8 mouse cellular contexts compared by ENCODE assay signal in genomic region chr9:37401802-37402201, GRCm38 (mm10). TPM values are rescaled to one million over a fixed set of nuclear protein-coding genes. Genes with fewer than 3 reads are reported as not detected.
DNase-seq lines count a peak whose midpoint lies in the region; ATAC-seq lines count a peak whose summit lies in the region.

Robo4 (plus strand) TSS chr9:37401897.

- no peaks in the 10 kb centered on the region for H3K9me3 ChIP-seq in heart, embryonic 15.5 days (replicated peaks)
- no peaks in the 10 kb centered on the region for H3K9me3 ChIP-seq in stomach, embryonic 14.5 days (ENCODE audit: control insufficient read depth, low read depth, low read length)
- H3K9me3 ChIP-seq in forebrain, embryonic 13.5 days (replicated peaks): no peaks in the 10 kb centered on the region

- no peak for DNase-seq in urinary bladder, adult 2 months (ENCODE audit: low spot score)
- DNase-seq in urinary bladder, adult 18-20 months (ENCODE audit: low spot score in 2 of 2): no peak
- peak; percentile 67 to 78 for DNase-seq in kidney, postnatal 36 days
- no peak for DNase-seq in thymus, postnatal 36 days
- DNase-seq in left cerebral cortex, adult 8-10 months (ENCODE audit: low spot score in 2 of 2): no peak

- ATAC-seq in heart, embryonic 15.5 days (replicated peaks; ENCODE audit: insufficient number of reproducible peaks, insufficient read depth, low FRiP score, low read depth): peak; percentile 53; the same call in 1 of the 2 replicates
- no peak for ATAC-seq in stomach, embryonic 14.5 days (ENCODE audit: insufficient number of reproducible peaks, insufficient read depth, low FRiP score, low read depth)
- no peak for ATAC-seq in forebrain, embryonic 13.5 days

- WGBS in heart, embryonic 15.5 days: 20% methylated on average over 7 of the region's 7 CpGs
- 19% methylated on average over 7 of the region's 7 CpGs for WGBS in stomach, embryonic 14.5 days
- 22% methylated on average over 7 of the region's 7 CpGs for WGBS in forebrain, embryonic 13.5 days

- H3K4me2 ChIP-seq in heart, embryonic 15.5 days: peak within 1 kb of the TSS; percentile 42
- no peak within 1 kb of the TSS for H3K4me2 ChIP-seq in stomach, embryonic 14.5 days (replicated peaks; ENCODE audit: low read depth, low read length)
- H3K4me2 ChIP-seq in forebrain, embryonic 13.5 days: no peak within 1 kb of the TSS

- no peaks in the 10 kb centered on the region for H3K4me1 ChIP-seq in heart, embryonic 15.5 days (replicated peaks)
- H3K4me1 ChIP-seq in stomach, embryonic 14.5 days (ENCODE audit: control insufficient read depth, insufficient read depth, low read length): no peaks in the 10 kb centered on the region
- no peaks in the 10 kb centered on the region for H3K4me1 ChIP-seq in forebrain, embryonic 13.5 days

- H3K9ac ChIP-seq in heart, embryonic 15.5 days: peak within 1 kb of the TSS; percentile 41; the same call in 1 of the 2 replicates
- H3K9ac ChIP-seq in stomach, embryonic 14.5 days (replicated peaks; ENCODE audit: low read depth, low read length): no peak within 1 kb of the TSS
- no peak within 1 kb of the TSS for H3K9ac ChIP-seq in forebrain, embryonic 13.5 days

- H3K27me3 ChIP-seq in heart, embryonic 15.5 days: no peaks in the 10 kb centered on the region
- no peaks in the 10 kb centered on the region for H3K27me3 ChIP-seq in stomach, embryonic 14.5 days (ENCODE audit: control insufficient read depth, insufficient read depth, low read length)
- no peaks in the 10 kb centered on the region for H3K27me3 ChIP-seq in forebrain, embryonic 13.5 days

- H3K36me3 ChIP-seq in heart, embryonic 15.5 days: no peaks in the 10 kb centered on the region
- no peaks in the 10 kb centered on the region for H3K36me3 ChIP-seq in stomach, embryonic 14.5 days (ENCODE audit: control insufficient read depth, insufficient read depth, low read length)
- H3K36me3 ChIP-seq in forebrain, embryonic 13.5 days (ENCODE audit: poor library complexity, severe bottlenecking): no peaks in the 10 kb centered on the region

- H3K4me3 ChIP-seq in heart, embryonic 15.5 days: peak within 1 kb of the TSS; percentile 35
- H3K4me3 ChIP-seq in stomach, embryonic 14.5 days (ENCODE audit: low read depth, low read length): peak within 1 kb of the TSS; percentile 5; the same call in 1 of the 2 replicates
- no peak within 1 kb of the TSS for H3K4me3 ChIP-seq in forebrain, embryonic 13.5 days

- peak within 1 kb of the TSS; percentile 78 for H3K27ac ChIP-seq in heart, embryonic 15.5 days
- no peak within 1 kb of the TSS for H3K27ac ChIP-seq in stomach, embryonic 14.5 days (ENCODE audit: low read length)
- H3K27ac ChIP-seq in forebrain, embryonic 13.5 days: no peak within 1 kb of the TSS

RNA-seq across cellular contexts. Expression of gene Robo4, which starts in this region (rescaled TPM):
- 10.5 and 12.4 TPM in 2 replicates for polyA plus RNA-seq in urinary bladder, adult 2 months (2012; rRNA removed)
- polyA plus RNA-seq in heart, embryonic 15.5 days (2015; fragmentation: Nextera tagmentation; extraction: Ambion mirVana): 9.2 and 10.8 TPM in 2 replicates
- polyA plus RNA-seq in stomach, embryonic 14.5 days (2014; fragmentation: Nextera tagmentation; extraction: Ambion mirVana): 8.9 and 12.0 TPM in 2 replicates
- total RNA-seq in left cerebral cortex, adult 8-10 months (2022): 1 to 10 TPM; 6.4 to 8.2 (median 6.6) TPM
- polyA plus RNA-seq in forebrain, embryonic 13.5 days (2015; fragmentation: Nextera tagmentation; extraction: Ambion mirVana): 3.1 and 4.2 TPM in 2 replicates

Comparison
In these comparisons a context has a peak if more than half of its experiments do, and no peak if none do; other contexts are left out.
1. DNase-seq: peak in kidney, postnatal 36 days (2 of 2); none in urinary bladder, adult 2 months (single experiment), urinary bladder, adult 18-20 months (0 of 2), thymus, postnatal 36 days (0 of 2) and left cerebral cortex, adult 8-10 months (0 of 2).